Mouse (Mus musculus) thymus, adult 2 months (tissue): Measurements from ENCODE around the gene Slc28a1. TPM values are rescaled to one million over a fixed set of nuclear protein-coding genes. Genes with fewer than 3 reads are reported as not detected.
"Not testable (repeated sequence)": the region's sequence is repeated elsewhere in the genome, so short reads cannot be mapped to it uniquely, and the experiment has no call there.

Experiments used
- DNase-seq: peaks from one replicate; pipeline ENCODE4 v3.0.0; 2021
- H3K27ac ChIP-seq: fragments of 200-500 bp; 2 replicates; pipeline ENCODE4 v1.5.1; 2012; ENCODE audit warnings: low read length, control low read depth; ENCODE audit not compliant: control insufficient read depth, insufficient read depth
- H3K27me3 ChIP-seq: fragments of 200-500 bp; 2 replicates; pipeline ENCODE4 v1.6.1; 2012; ENCODE audit warnings: mild to moderate bottlenecking, low read length, moderate library complexity, mixed read lengths; ENCODE audit not compliant: control insufficient read depth, insufficient read depth
- H3K36me3 ChIP-seq: fragments of 200-500 bp; 2 replicates; pipeline ENCODE4 v1.6.1; 2012; ENCODE audit warnings: mild to moderate bottlenecking, low read length, moderate library complexity; ENCODE audit not compliant: control insufficient read depth, insufficient read depth
- H3K4me1 ChIP-seq: fragments of 200-500 bp; replicated peaks from 2 replicates; pipeline ENCODE4 v1.6.1; 2012; ENCODE audit warnings: low read length; ENCODE audit not compliant: control insufficient read depth, insufficient read depth
- H3K4me3 ChIP-seq: fragments of 200-500 bp; 2 replicates; pipeline ENCODE4 v1.5.1; 2012; ENCODE audit warnings: mild to moderate bottlenecking, low read length, control low read depth, moderate library complexity; ENCODE audit not compliant: control insufficient read depth, insufficient read depth
- CTCF ChIP-seq: fragments of 200-500 bp; IDR thresholded peaks from 2 replicates; pipeline ENCODE4 v1.5.1; 2012; ENCODE audit warnings: mild to moderate bottlenecking, control low read depth, low read length, moderate library complexity, borderline replicate concordance; ENCODE audit not compliant: control insufficient read depth, poor library complexity, insufficient read depth; ENCODE audit errors: extremely low read depth
- POLR2A ChIP-seq: fragments of 200-500 bp; IDR thresholded peaks from 2 replicates; pipeline ENCODE4 v1.6.1; 2012; ENCODE audit warnings: mild to moderate bottlenecking, low read length, control low read depth, moderate library complexity; ENCODE audit not compliant: control insufficient read depth, poor library complexity, insufficient read depth; ENCODE audit errors: extremely low read depth
- WGBS: fragments of 180-500 bp; shearing (Covaris S2); methylation state at CpG from one replicate; pipeline ENCODE4 v1.1.7; 2018; 5-methylcytosine and 5-hydroxymethylcytosine counted together
- polyA plus RNA-seq: library from polyadenylated mRNA; depleted of rRNA; stranded (reverse); fragments of >200 nt; gene quantifications from 2 replicates; pipeline ENCODE4 v1.2.3, GENCODE M21; 2012

Slc28a1 gene
- polyA plus RNA-seq, 1 experiment, result 0.24 TPM

DNA sequence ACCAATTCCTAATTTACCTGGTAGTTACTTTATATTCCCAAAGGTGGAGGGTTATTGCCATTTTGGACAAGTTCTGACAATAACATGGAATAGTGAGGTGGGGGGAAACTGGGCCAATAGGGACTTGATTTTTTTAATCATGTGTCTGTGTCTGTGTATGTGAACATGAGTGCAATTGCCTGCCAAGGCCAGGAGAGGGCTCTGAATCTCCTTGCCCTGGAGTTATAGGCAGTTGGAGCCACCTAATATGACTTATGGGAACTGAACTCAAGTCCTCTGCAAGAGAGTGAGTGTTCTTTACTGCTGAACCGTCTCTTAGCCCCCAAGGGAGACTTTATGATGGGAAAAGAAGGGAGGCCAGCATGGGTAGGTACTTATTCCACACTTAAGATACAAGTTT is 70.1 kb downstream of the Slc28a1 start:
- Histone ChIP-seq H3K27me3 (no peaks in the 10 kb centered on the region), H3K4me1 (no peaks in the 10 kb centered on the region; the same call in none of the 2 replicates), H3K27ac (no peak overlapping the region), H3K4me3 (no peak overlapping the region), H3K36me3 (no peaks in the 10 kb centered on the region)
- no peak for DNase-seq
- TF ChIP-seq POLR2A, result no peak
- TF ChIP-seq CTCF, result no peak
- WGBS, result 92% methylated on average over 1 of the region's 1 CpGs

DNA sequence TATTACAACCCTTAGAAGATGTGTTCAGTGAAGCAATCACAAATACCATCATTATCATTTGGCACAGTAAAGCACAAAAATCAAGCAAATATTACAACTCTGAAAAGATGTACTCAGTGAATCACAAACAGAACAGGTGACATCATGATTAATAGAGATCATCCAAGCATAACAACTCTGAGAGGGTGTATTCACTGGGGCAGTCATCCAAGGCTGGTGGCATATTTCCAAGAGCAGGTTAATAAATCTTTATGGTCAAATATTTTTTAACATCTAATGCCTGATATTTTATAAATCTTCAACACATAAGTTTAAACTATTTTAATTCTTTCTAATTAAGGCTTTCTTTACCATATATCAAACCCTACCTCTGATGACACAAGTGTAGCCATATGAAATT is 71.4 kb downstream of the Slc28a1 start:
- H3K4me1 ChIP-seq, H3K27ac ChIP-seq, DNase-seq, H3K4me3 ChIP-seq, H3K27me3 ChIP-seq, H3K36me3 ChIP-seq: not testable (repeated sequence)

DNA sequence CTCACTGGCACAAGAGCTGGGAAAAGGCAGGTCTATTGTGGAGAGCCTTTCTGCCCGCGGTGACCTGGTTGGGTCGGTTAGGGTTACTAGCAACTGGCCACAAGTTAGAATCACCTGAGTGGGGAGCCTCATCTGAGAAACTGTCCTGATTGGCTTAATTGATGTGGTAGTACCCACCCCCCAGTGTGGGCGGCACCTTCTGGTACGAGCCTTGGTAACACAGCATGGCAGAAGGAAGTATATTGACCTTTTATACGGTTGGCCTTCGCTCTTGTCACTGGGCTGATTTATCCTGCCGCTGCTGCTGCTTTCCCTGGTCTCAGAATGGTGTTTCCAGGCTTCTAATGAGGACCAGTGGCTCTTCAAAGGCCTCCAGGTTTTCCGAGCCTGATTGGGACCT is 74.6 kb downstream of the Slc28a1 start:
- no peaks in the 10 kb centered on the region for H3K36me3 ChIP-seq
- H3K4me3 ChIP-seq, result no peak overlapping the region
- no peak for TF ChIP-seq POLR2A
- no peak for TF ChIP-seq CTCF
- no peak for DNase-seq
- no peaks in the 10 kb centered on the region for H3K27me3 ChIP-seq
- no peaks in the 10 kb centered on the region; the same call in none of the 2 replicates for H3K4me1 ChIP-seq
- H3K27ac ChIP-seq, result no peak overlapping the region
- 86% methylated on average over 9 of the region's 9 CpGs for WGBS

DNA sequence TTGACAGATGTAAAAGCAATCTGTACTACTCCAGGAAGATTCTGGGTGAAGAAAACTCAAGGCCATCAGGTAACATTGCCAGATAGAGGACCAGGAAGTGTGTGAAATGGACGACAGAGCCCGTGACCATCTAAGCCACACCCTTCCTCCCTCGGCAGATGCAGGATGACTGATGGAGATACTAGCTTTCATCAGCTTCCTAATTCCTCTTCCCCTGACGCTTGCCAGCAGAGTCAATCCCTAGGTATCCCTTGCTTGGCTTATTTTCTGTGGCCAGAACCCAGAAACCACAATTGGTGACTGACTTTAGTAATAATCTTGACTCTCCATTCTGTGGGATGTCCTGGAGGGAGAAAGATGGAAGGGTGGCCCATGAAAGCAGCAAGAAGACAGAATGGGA is 80.9 kb downstream of the Slc28a1 start:
- Histone ChIP-seq H3K4me1 (no peaks in the 10 kb centered on the region), H3K27ac (no peak overlapping the region), H3K4me3 (no peak overlapping the region), H3K36me3 (no peaks in the 10 kb centered on the region), H3K27me3 (no peaks in the 10 kb centered on the region)
- no peak for DNase-seq
- WGBS, result 67% methylated on average over 4 of the region's 4 CpGs
- TF ChIP-seq POLR2A, result no peak
- no peak for TF ChIP-seq CTCF

DNA sequence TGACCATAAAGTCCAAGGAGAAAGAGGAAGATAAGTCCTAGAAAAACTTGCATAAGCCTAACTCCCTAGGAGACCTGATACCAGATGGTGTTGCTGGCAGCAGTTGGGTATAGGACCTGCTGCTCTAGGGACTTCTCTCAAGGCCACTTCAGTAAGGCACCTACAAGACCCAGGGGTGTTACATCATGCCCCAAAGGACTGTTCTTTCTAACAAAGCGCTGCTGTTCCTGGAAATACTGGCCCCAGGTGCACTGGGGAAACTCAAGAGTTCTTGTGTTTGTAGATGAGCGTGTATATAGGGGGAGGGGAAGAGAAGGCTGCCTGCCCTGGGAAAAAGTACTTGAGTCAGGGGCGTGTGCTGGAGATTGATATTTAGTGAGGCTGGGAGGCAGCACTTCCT is 82.2 kb downstream of the Slc28a1 start:
- no peak for DNase-seq
- Histone ChIP-seq H3K4me3 (no peak overlapping the region), H3K36me3 (no peaks in the 10 kb centered on the region), H3K27me3 (no peaks in the 10 kb centered on the region), H3K4me1 (no peaks in the 10 kb centered on the region), H3K27ac (no peak overlapping the region)
- no peak for TF ChIP-seq POLR2A
- TF ChIP-seq CTCF, result no peak
- 45% methylated on average over 3 of the region's 3 CpGs for WGBS

DNA sequence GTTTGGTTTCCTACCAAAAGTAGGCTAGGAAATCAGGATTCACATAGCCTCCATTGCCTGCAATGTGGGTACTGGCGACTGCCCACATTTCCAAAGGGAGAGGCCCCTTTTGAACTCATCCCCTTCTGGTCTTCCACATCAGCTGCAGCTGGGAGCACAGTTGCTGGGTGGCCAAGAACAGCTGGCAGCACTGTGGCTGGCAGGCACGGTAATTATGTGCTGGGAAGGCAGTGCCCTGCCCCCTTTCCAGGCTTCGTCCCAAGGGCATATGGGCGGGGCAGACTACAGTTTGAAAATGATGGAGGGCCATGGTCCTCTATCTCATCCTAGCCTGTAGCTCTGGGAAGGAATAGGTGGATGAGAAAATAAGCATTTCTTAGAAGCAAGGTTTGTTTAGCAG is 83.9 kb downstream of the Slc28a1 start:
- no peak overlapping the region for H3K4me3 ChIP-seq
- TF ChIP-seq CTCF, result no peak
- no peak for TF ChIP-seq POLR2A
- no peaks in the 10 kb centered on the region for H3K36me3 ChIP-seq
- no peak for DNase-seq
- H3K27ac ChIP-seq, result no peak overlapping the region
- H3K27me3 ChIP-seq, result no peaks in the 10 kb centered on the region
- no peaks in the 10 kb centered on the region for H3K4me1 ChIP-seq
- 66% methylated on average over 4 of the region's 4 CpGs for WGBS

DNA sequence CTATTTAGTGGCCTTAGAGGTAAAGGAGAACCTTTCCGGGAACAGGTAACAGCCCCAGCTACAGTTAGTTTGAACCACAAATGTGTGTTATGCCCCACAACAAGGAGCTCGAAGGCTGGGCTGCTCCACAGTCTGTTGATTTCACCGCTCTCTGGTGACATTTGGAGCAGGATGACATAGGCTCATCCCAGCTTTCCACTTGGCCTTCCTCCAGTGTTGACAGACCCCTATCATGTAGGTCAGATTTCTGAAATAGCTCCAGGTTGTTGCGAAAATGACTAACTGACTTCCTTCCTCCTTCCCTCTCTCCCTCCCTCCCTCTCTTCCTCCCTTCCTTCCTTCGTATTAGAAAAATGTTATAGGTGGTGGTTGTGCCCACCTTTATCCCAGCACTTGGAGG is 84.5 kb downstream of the Slc28a1 start:
- Histone ChIP-seq H3K4me1 (no peaks in the 10 kb centered on the region), H3K4me3 (no peak overlapping the region), H3K36me3 (no peaks in the 10 kb centered on the region), H3K27ac (no peak overlapping the region), H3K27me3 (no peaks in the 10 kb centered on the region)
- no peak for DNase-seq
- TF ChIP-seq CTCF (no peak), POLR2A (no peak)
- 63% methylated on average over 5 of the region's 5 CpGs for WGBS

DNA sequence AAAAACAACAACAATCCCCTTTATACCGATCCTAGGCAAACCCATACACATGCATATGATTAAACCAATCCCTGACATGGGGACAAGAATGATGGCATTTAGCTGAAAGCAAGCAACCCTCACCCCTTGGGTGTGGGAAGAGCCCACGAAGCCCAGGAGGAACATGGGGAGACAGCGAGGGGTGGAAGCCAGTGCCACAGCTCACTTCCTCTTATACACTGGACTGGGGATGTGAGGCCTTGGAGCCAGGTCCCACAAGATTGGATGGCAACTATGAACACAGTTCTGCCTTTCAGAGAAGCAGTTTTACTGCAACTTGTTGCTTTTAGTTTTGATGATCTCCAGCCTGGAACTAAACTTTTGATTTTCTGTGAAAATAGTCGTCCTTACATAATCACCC is 85.2 kb downstream of the Slc28a1 start:
- H3K36me3 ChIP-seq, result no peaks in the 10 kb centered on the region
- H3K4me1 ChIP-seq, result no peaks in the 10 kb centered on the region
- no peaks in the 10 kb centered on the region for H3K27me3 ChIP-seq
- no peak overlapping the region for H3K4me3 ChIP-seq
- no peak overlapping the region for H3K27ac ChIP-seq
- 43% methylated on average over 4 of the region's 4 CpGs for WGBS
- DNase-seq, result no peak
- TF ChIP-seq POLR2A (no peak), CTCF (no peak)
